Mouse (Mus musculus) cerebellum, adult (tissue): ENCODE data around the gene Ncln.

ENCODE experiments used
- ATAC-seq: cut with Nextera tagmentation; 2 replicates; pipeline ENCODE4 v1.9.2; 2017; ENCODE audit warnings: mild to moderate bottlenecking, moderate library complexity, mixed read lengths; ENCODE audit not compliant: insufficient number of reproducible peaks, low FRiP score, low TSS enrichment

Gene Ncln

GRCm38 (mm10) chr10:81492606-81493240 is 3.5 kb downstream of the Ncln start:
- no peak for ATAC-seq

- ATAC-seq, result no peak
Observed at GRCm38 (mm10) chr10:81491018-81491417, 5.2 kb downstream of the Ncln start.

GRCm38 (mm10) chr10:81489941-81490340 is 6.3 kb downstream of the Ncln start:
- ATAC-seq, result no peak

- ATAC-seq, result no peak
Observed at GRCm38 (mm10) chr10:81488081-81488480, 8.1 kb downstream of the Ncln start.

GRCm38 (mm10) chr10:81486496-81486895 is 9.7 kb downstream of the Ncln start:
- ATAC-seq, result no peak

- ATAC-seq, result no peak
Observed at GRCm38 (mm10) chr10:81485479-81486018, 10.6 kb downstream of the Ncln start.

GRCm38 (mm10) chr10:81485060-81485449 is 11.1 kb downstream of the Ncln start:
- no peak for ATAC-seq

- no peak for ATAC-seq
Observed at GRCm38 (mm10) chr10:81484441-81485059, 11.6 kb downstream of the Ncln start.

- ATAC-seq, result no peak
Observed at GRCm38 (mm10) chr10:81483983-81484382, 12.2 kb downstream of the Ncln start.

- peak; percentile 59; the same call in 1 of the 2 replicates for ATAC-seq
Observed at GRCm38 (mm10) chr10:81482533-81482889, 13.7 kb downstream of the Ncln start, which contains the start of gene Celf5. Gene Celf5 (minus strand): TSS chr10:81482709.

- 0 out of 2 replicates have a peak, but pooled peaks have one; percentile 9 for ATAC-seq
Observed at GRCm38 (mm10) chr10:81481605-81482532, 14.3 kb downstream of the Ncln start.

GRCm38 (mm10) chr10:81474461-81474860 is 21.7 kb downstream of the Ncln start:
- ATAC-seq, result no peak

GRCm38 (mm10) chr10:81473003-81473451 is 23.2 kb downstream of the Ncln start:
- ATAC-seq, result 0 out of 2 replicates have a peak, but pooled peaks have one; percentile 49

- ATAC-seq, result no peak
Observed at GRCm38 (mm10) chr10:81472403-81473002, 23.7 kb downstream of the Ncln start.

GRCm38 (mm10) chr10:81470454-81470853 is 25.7 kb downstream of the Ncln start:
- ATAC-seq, result no peak

GRCm38 (mm10) chr10:81469253-81469652 is 26.9 kb downstream of the Ncln start:
- no peak for ATAC-seq

GRCm38 (mm10) chr10:81467670-81468235 is 28.4 kb downstream of the Ncln start:
- ATAC-seq, result no peak

GRCm38 (mm10) chr10:81466881-81467280 is 29.3 kb downstream of the Ncln start:
- no peak for ATAC-seq

- ATAC-seq, result no peak
Observed at GRCm38 (mm10) chr10:81466066-81466465, 30.1 kb downstream of the Ncln start.

GRCm38 (mm10) chr10:81465265-81465645 is 30.9 kb downstream of the Ncln start:
- no peak for ATAC-seq
